Mouse (Mus musculus) heart, embryonic 16.5 days (tissue): ENCODE measurements at regions not wholly inside any gene's neighbourhood (a gene's known extent, or its start where the extent isn't known, plus 50 kb on each side); places are given as distances from the start of the nearest gene placed in this dataset.

Experiments
- ATAC-seq: fragments of 200-750 bp; cut with Nextera tagmentation; replicated peaks from 2 replicates; pipeline ENCODE4 v1.8.0; 2017; ENCODE audit warnings: moderate number of reproducible peaks; ENCODE audit not compliant: insufficient read depth, low FRiP score; ENCODE audit errors: extremely low read depth
- H3K27ac ChIP-seq: fragments of 300-500 bp; sonication (generic); 2 replicates; pipeline ENCODE4 v1.5.1; 2014; ENCODE audit warnings: mild to moderate bottlenecking, low read length, control low read depth, moderate library complexity
- H3K27me3 ChIP-seq: fragments of 300-500 bp; sonication (generic); 2 replicates; pipeline ENCODE4 v1.6.1; 2014; ENCODE audit warnings: low read length, mixed read lengths; ENCODE audit not compliant: control insufficient read depth, insufficient read depth
- H3K36me3 ChIP-seq: fragments of 300-500 bp; sonication (generic); 2 replicates; pipeline ENCODE4 v1.6.1; 2014; ENCODE audit not compliant: control insufficient read depth, insufficient read depth
- H3K4me1 ChIP-seq: fragments of 300-500 bp; sonication (generic); 2 replicates; pipeline ENCODE4 v1.6.1; 2014; ENCODE audit warnings: low read length, mixed read lengths; ENCODE audit not compliant: control insufficient read depth, insufficient read depth
- H3K4me2 ChIP-seq: fragments of 300-500 bp; sonication (generic); 2 replicates; pipeline ENCODE4 v1.6.1; 2014; ENCODE audit warnings: low read depth, mild to moderate bottlenecking, control low read depth, low read length
- H3K4me3 ChIP-seq: fragments of 300-500 bp; sonication (generic); 2 replicates; pipeline ENCODE4 v1.5.1; 2014; ENCODE audit warnings: mild to moderate bottlenecking, control low read depth, low read length
- H3K9ac ChIP-seq: fragments of 300-500 bp; sonication (generic); 2 replicates; pipeline ENCODE4 v1.6.1; 2014; ENCODE audit warnings: low read length, control low read depth
- H3K9me3 ChIP-seq: fragments of 300-500 bp; sonication (generic); replicated peaks from 2 replicates; pipeline ENCODE4 v1.6.1; 2016; ENCODE audit warnings: low read length; ENCODE audit not compliant: control insufficient read depth
- WGBS: fragments of 180-500 bp; shearing (Covaris S2); extraction: QIAGEN DNeasy Blood & Tissue Kit; methylation state at CpG from one replicate; pipeline ENCODE4 v1.1.7; 2014; 5-methylcytosine and 5-hydroxymethylcytosine counted together

- Histone ChIP-seq H3K9me3 (0 out of 2 replicates have a peak, but pooled peaks cover 2% of the 10 kb centered on the region), H3K27me3 (peaks cover 11% of the 10 kb centered on the region; the same call in 1 of the 2 replicates), H3K4me2 (no peak overlapping the region), H3K36me3 (no peaks in the 10 kb centered on the region), H3K4me1 (no peaks in the 10 kb centered on the region), H3K4me3 (no peak overlapping the region), H3K27ac (no peak overlapping the region), H3K9ac (no peak overlapping the region)
- 21% methylated on average over 3 of the region's 3 CpGs for WGBS
- ATAC-seq = peak; percentile 88
Observed at GRCm38 (mm10) chr9:81479534-81479933, 154.1 kb downstream of the Htr1b start.
